Mouse (Mus musculus) liver, postnatal 0 days (tissue): ENCODE measurements around the gene Tmem107. TPM values are rescaled to one million over a fixed set of nuclear protein-coding genes. Genes with fewer than 3 reads are reported as not detected.
A peak's percentile ranks its signal among the peaks of the same experiment; 100 is the strongest.

Experiments used
- ATAC-seq: fragments of 200-750 bp; cut with Nextera tagmentation; 2 replicates; pipeline ENCODE4 v1.8.0; 2017; ENCODE audit warnings: mild to moderate bottlenecking, moderate library complexity
- DNase-seq: peaks from one replicate; pipeline ENCODE4 v3.0.0-alpha.2; 2016
- H3K27ac ChIP-seq: fragments of 300-500 bp; sonication (generic); 2 replicates; pipeline ENCODE4 v1.5.1; 2014; ENCODE audit warnings: antibody characterized with exemption, moderate library complexity, mild to moderate bottlenecking, low read depth
- H3K27me3 ChIP-seq: fragments of 300-500 bp; sonication (generic); 2 replicates; pipeline ENCODE4 v1.6.1; 2014; ENCODE audit warnings: low read length, control low read depth, mixed read lengths; ENCODE audit not compliant: insufficient read depth
- H3K36me3 ChIP-seq: fragments of 300-500 bp; sonication (generic); replicated peaks from 2 replicates; pipeline ENCODE4 v1.6.1; 2014; ENCODE audit warnings: mild to moderate bottlenecking, control low read depth, low read length, moderate library complexity, mixed read lengths; ENCODE audit not compliant: insufficient read depth
- H3K4me1 ChIP-seq: fragments of 300-500 bp; sonication (generic); 2 replicates; pipeline ENCODE4 v1.6.1; 2014; ENCODE audit warnings: antibody characterized with exemption, mild to moderate bottlenecking, control low read depth; ENCODE audit not compliant: insufficient read depth
- H3K4me2 ChIP-seq: fragments of 300-500 bp; sonication (generic); 2 replicates; pipeline ENCODE4 v1.6.1; 2014; ENCODE audit warnings: low read depth, mild to moderate bottlenecking, low read length, moderate library complexity, mixed read lengths
- H3K4me3 ChIP-seq: fragments of 300-500 bp; sonication (generic); 2 replicates; pipeline ENCODE4 v1.5.1; 2014; ENCODE audit warnings: low read depth, low read length
- H3K9ac ChIP-seq: fragments of 300-500 bp; sonication (generic); replicated peaks from 2 replicates; pipeline ENCODE4 v1.6.1; 2014; ENCODE audit warnings: mild to moderate bottlenecking, moderate library complexity
- H3K9me3 ChIP-seq: fragments of 300-500 bp; sonication (generic); 2 replicates; pipeline ENCODE4 v1.6.1; 2016; ENCODE audit warnings: mild to moderate bottlenecking, control low read depth, low read length, mixed read lengths
- CTCF ChIP-seq: sonication (generic); IDR thresholded peaks from 2 replicates; pipeline ENCODE4 v1.5.1; 2016; ENCODE audit warnings: antibody characterized with exemption, low read depth
- EP300 ChIP-seq: IDR thresholded peaks from 2 replicates; pipeline ENCODE4 v1.6.1; 2016; ENCODE audit warnings: antibody characterized with exemption, low read depth, mild to moderate bottlenecking
- WGBS: fragments of 180-500 bp; shearing (Covaris S2); extraction: QIAGEN DNeasy Blood & Tissue Kit; methylation state at CpG from one replicate; pipeline ENCODE4 v1.1.7; 2014; ENCODE audit not compliant: insufficient replicate concordance; 5-methylcytosine and 5-hydroxymethylcytosine counted together
- polyA plus RNA-seq: library from polyadenylated mRNA; unstranded; fragments of >200 nt; fragmentation: Nextera tagmentation; extraction: Ambion mirVana; gene quantifications from 2 replicates; pipeline ENCODE4 v1.2.1, GENCODE M21; 2015

Gene Tmem107
- polyA plus RNA-seq, 1 experiment from 2014 or later: 13.0 TPM

DNA sequence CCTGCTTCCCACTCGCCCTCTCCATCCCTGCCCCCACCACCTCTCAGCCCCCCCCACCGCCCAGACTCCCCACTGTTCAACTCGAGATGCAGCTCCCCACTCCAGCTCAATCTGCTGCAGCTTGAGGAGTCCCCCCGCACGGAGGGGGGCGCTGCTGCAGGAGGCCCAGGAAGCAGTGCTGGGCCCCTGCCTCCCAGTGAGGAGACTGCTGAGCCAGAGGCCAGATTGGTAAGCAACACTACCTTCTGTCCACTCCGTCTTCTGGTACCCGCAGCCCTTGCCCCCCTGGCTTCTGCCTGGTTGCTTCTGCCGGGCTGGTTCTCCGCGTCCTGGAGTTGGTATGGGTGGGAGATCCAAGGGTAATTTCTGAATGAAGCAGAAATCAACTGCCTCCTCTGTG, 36.2 kb downstream of the Tmem107 start:
- no peak for DNase-seq
- H3K4me1 ChIP-seq: peaks cover 11% of the 10 kb centered on the region; the same call in 1 of the 2 replicates
- WGBS: 86% methylated on average over 11 of the region's 11 CpGs
- no peak overlapping the region for H3K4me2 ChIP-seq
- H3K36me3 ChIP-seq: peaks cover 79% of the 10 kb centered on the region
- TF ChIP-seq EP300 (no peak), CTCF (no peak)
- H3K9ac ChIP-seq: no peak overlapping the region
- H3K4me3 ChIP-seq: no peak overlapping the region
- H3K27ac ChIP-seq: no peak overlapping the region
- H3K9me3 ChIP-seq: no peaks in the 10 kb centered on the region
- no peaks in the 10 kb centered on the region for H3K27me3 ChIP-seq
- no peak for ATAC-seq

DNA sequence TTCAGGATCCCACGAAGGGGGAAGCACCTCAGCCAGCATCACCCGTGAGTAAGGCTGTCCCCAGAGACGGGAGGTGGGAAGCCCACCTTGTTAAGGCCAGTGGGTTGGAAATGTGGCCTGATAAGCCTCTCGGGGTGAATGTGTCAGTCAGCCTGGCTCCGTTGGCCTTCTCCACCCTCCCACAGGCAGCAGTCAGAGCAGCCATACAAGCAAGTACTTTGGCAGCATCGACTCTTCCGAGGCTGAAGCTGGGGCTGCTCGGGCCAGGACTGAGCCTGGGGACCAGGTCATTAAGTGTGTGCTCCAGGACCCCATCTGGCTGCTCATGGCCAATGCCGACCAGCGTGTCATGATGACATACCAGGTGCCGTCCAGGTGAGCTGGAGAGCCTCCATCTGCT, 37.1 kb downstream of the Tmem107 start:
- ATAC-seq: no peak
- Histone ChIP-seq H3K4me1 (peaks cover 13% of the 10 kb centered on the region; the same call in 1 of the 2 replicates), H3K36me3 (peaks cover 70% of the 10 kb centered on the region), H3K9ac (no peak overlapping the region), H3K4me2 (no peak overlapping the region), H3K9me3 (no peaks in the 10 kb centered on the region), H3K27ac (no peak overlapping the region), H3K4me3 (no peak overlapping the region), H3K27me3 (0 out of 2 replicates have a peak, but pooled peaks cover 3% of the 10 kb centered on the region)
- no peak for TF ChIP-seq CTCF
- TF ChIP-seq EP300: no peak
- WGBS: 90% methylated on average over 11 of the region's 11 CpGs
- no peak for DNase-seq

DNA sequence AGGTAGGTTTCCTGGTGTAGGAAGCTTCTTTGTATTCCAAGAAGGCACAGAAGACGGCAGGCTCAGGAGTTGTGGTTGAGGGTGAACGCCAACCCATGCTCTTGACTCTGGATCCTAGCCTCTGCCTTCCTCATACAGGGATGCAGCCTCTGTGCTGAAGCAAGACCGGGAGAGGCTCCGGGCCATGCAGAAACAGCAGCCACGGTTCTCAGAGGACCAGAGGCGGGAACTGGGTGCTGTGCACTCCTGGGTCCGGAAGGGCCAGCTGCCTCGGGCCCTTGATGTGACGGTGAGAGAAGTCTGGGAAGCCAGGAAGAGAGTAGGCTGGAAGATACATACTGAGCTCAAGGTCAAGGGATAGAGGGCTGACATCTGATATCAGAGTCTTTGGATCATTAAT, 37.6 kb downstream of the Tmem107 start:
- ATAC-seq: no peak
- no peak overlapping the region for H3K9ac ChIP-seq
- no peak overlapping the region for H3K27ac ChIP-seq
- no peak for DNase-seq
- no peaks in the 10 kb centered on the region for H3K9me3 ChIP-seq
- H3K36me3 ChIP-seq: peaks cover 65% of the 10 kb centered on the region
- no peak overlapping the region for H3K4me3 ChIP-seq
- H3K4me2 ChIP-seq: no peak overlapping the region
- WGBS: 88% methylated on average over 9 of the region's 9 CpGs
- TF ChIP-seq EP300 (no peak), CTCF (no peak)
- H3K27me3 ChIP-seq: 0 out of 2 replicates have a peak, but pooled peaks cover 3% of the 10 kb centered on the region
- H3K4me1 ChIP-seq: peaks cover 13% of the 10 kb centered on the region; the same call in 1 of the 2 replicates

DNA sequence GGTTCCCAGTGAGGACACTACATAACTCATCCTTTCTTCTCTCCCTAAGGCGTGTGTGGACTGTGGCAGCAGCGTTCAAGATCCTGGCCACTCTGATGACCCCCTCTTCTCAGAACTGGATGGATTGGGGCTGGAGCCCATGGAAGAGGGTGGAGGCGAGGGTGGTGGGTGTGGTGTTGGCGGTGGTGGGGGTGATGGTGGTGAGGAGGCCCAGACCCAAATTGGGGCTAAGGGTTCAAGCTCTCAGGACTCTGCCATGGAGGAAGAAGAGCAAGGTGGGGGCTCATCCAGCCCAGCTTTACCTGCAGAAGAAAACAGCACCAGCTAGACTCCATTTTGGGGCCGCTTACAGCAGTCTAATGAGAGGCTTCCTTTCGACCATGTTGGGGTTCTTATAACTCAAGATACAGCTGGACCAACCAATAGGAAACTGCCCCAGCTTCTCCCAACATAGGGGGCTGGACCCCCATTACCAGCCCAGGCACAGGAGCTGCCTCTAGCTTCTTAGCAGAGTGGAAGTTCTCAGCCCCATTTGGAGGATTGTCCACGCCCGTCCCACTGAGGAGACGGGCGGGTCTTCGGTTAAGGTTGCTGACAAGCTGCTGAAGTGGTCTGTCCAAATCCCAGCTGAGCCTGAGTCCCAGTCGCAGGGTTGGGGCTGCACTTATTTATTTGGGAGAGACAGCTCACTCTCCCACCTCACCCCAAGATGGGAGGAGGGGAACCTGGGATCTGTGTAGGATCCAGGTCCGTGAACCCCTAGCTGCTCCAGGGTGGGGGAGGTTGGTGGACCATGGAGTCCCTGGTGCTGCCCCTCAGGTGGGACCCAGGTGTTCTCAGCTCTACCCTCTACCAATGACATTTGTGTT, 38.7 kb downstream of the Tmem107 start:
- 0 out of 2 replicates have a peak, but pooled peaks cover 3% of the 10 kb centered on the region for H3K27me3 ChIP-seq
- peaks cover 54% of the 10 kb centered on the region for H3K36me3 ChIP-seq
- peaks cover 13% of the 10 kb centered on the region; the same call in 1 of the 2 replicates for H3K4me1 ChIP-seq
- no peak overlapping the region for H3K4me3 ChIP-seq
- H3K27ac ChIP-seq: no peak overlapping the region
- DNase-seq (no peak), ATAC-seq (no peak)
- TF ChIP-seq EP300 (no peak), CTCF (no peak)
- 79% methylated on average over 13 of the region's 13 CpGs for WGBS
- H3K9me3 ChIP-seq: no peaks in the 10 kb centered on the region
- no peak overlapping the region for H3K9ac ChIP-seq
- H3K4me2 ChIP-seq: no peak overlapping the region

DNA sequence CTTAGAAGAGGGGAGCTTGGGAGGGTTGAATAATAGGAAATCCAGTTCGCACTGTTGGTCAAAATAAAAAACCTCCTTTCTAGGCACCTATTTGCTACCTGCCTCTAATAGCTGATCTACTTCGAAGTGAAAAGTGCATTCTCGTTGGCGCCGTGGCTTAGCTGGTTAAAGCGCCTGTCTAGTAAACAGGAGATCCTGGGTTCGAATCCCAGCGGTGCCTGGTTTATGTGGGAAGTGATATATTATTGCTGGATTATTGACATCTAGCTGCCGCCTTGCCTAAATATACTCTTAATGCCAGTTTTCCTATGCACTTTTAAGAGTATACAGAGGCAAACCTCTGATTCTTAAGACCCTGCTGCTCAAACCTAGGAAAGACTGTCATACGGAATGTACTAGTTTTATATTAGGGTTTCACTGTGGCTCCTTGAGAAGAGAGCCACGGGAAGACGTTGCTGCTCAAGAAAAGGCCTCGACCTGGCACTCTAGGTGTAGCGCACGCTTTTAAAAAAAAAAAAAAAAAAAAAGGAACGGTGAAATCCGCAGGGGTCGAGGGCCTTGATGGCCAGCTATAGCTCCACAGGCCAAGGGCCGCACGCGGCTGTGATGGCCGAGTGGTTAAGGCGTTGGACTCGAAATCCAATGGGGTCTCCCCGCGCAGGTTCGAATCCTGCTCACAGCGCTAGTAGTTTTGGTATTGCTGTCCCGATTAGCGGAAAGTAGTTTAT, 39.9 kb downstream of the Tmem107 start:
- TF ChIP-seq CTCF (no peak), EP300 (0 out of 2 replicates have a peak, but pooled peaks have one; percentile 6)
- Histone ChIP-seq H3K27me3 (0 out of 2 replicates have a peak, but pooled peaks cover 3% of the 10 kb centered on the region), H3K4me2 (peak overlapping the region; percentile 57), H3K4me3 (peak overlapping the region; percentile 27), H3K4me1 (peaks cover 13% of the 10 kb centered on the region; the same call in 1 of the 2 replicates), H3K9me3 (no peaks in the 10 kb centered on the region), H3K27ac (no peak overlapping the region), H3K9ac (0 out of 2 replicates have a peak overlapping the region, but pooled peaks have one; percentile 3), H3K36me3 (peaks cover 42% of the 10 kb centered on the region)
- WGBS: 1% methylated on average over 30 of the region's 30 CpGs
- peak; percentile 63 for ATAC-seq
- DNase-seq: peak; percentile 92
